10 mouse cellular contexts compared by ENCODE assay signal in genomic region chr6:86003405-86003925, GRCm38 (mm10). TPM values are rescaled to one million over a fixed set of nuclear protein-coding genes. Genes with fewer than 3 reads are reported as not detected.
DNase-seq lines count a peak whose midpoint lies in the region; TF ChIP-seq lines count a peak whose summit lies in the region.
"Had no signal": no experiment of that assay in that cellular context is flagged by ENCODE, and none has a peak within 500 bp of the region (broad histone marks: within the 10 kb centered on the region; RNA-seq: fewer than 3 reads in every experiment).

No protein-coding gene starts in this region.

- DNase-seq in heart, postnatal 36 days: peak; percentile 5 to 14
- no peak for DNase-seq in heart, adult 11 months
- peak; percentile 22 for DNase-seq in embryonic facial prominence, embryonic 10.5 days (ENCODE audit: low spot score)
- peak; percentile 25 for DNase-seq in spleen, adult 12 weeks (ENCODE audit: low spot score)
- DNase-seq in left cerebral cortex, adult 9 months (ENCODE audit: low spot score in 2 of 2): no peak
- no peak for DNase-seq in urinary bladder, postnatal 10 days (ENCODE audit: low spot score)
- no peak for DNase-seq in kidney, adult 11 months

- H3K4me3 ChIP-seq in ES-Bruce4 (ENCODE audit: low read depth, low read length): no peak overlapping the region
- H3K4me3 ChIP-seq in embryonic facial prominence, embryonic 10.5 days: no peak overlapping the region

- no peak for TF ChIP-seq EP300 in ES-Bruce4 (IDR thresholded peaks at IDR 0.05; ENCODE audit: insufficient read depth, low read depth, low read length)

- peaks cover 18% of the 10 kb centered on the region; the same call in 1 of the 2 replicates for H3K9me3 ChIP-seq in ES-Bruce4 (replicated peaks; ENCODE audit: control insufficient read depth, insufficient read depth, low read length, poor library complexity, severe bottlenecking)
- H3K9me3 ChIP-seq in embryonic facial prominence, embryonic 10.5 days: peaks cover 3% of the 10 kb centered on the region; the same call in 1 of the 2 replicates
- H3K9me3 ChIP-seq: limb, embryonic 13.5 days had no signal

- WGBS in embryonic facial prominence, embryonic 10.5 days: 74% methylated on average over 18 of the region's 18 CpGs

- H3K36me3 ChIP-seq in ES-Bruce4 (ENCODE audit: control insufficient read depth, insufficient read depth, low read length, poor library complexity, severe bottlenecking): no peaks in the 10 kb centered on the region
- no peaks in the 10 kb centered on the region for H3K36me3 ChIP-seq in embryonic facial prominence, embryonic 10.5 days (replicated peaks)
- H3K36me3 ChIP-seq: limb, embryonic 13.5 days had no signal

- no peak overlapping the region for H3K9ac ChIP-seq in ES-Bruce4 (ENCODE audit: low read depth, poor library complexity, severe bottlenecking)
- H3K9ac ChIP-seq: limb, embryonic 13.5 days had no signal

- TF ChIP-seq CTCF in ES-Bruce4 (IDR thresholded peaks at IDR 0.05; ENCODE audit: low read depth, low read length): peak; percentile 76

- H3K27me3 ChIP-seq in ES-Bruce4 (ENCODE audit: control insufficient read depth, insufficient read depth, low read length, poor library complexity, severe bottlenecking): no peaks in the 10 kb centered on the region
- no peaks in the 10 kb centered on the region for H3K27me3 ChIP-seq in embryonic facial prominence, embryonic 10.5 days (replicated peaks; ENCODE audit: low read depth, poor library complexity, severe bottlenecking)
- H3K27me3 ChIP-seq: limb, embryonic 13.5 days had no signal

- no peaks in the 10 kb centered on the region for H3K4me1 ChIP-seq in ES-Bruce4 (ENCODE audit: control insufficient read depth, insufficient read depth, low read length)
- H3K4me1 ChIP-seq in embryonic facial prominence, embryonic 10.5 days: peaks cover 7% of the 10 kb centered on the region
- H3K4me1 ChIP-seq: limb, embryonic 13.5 days had no signal

- TF ChIP-seq POLR2A in ES-Bruce4 (IDR thresholded peaks at IDR 0.05; ENCODE audit: insufficient read depth, low read length): no peak

- no peak overlapping the region for H3K27ac ChIP-seq in ES-Bruce4 (ENCODE audit: insufficient read depth, low read length)
- H3K27ac ChIP-seq in embryonic facial prominence, embryonic 10.5 days (replicated peaks): no peak overlapping the region
- H3K27ac ChIP-seq: limb, embryonic 13.5 days had no signal

- intact Hi-C loops in heart, postnatal 36 days (cut with DNase I): no loop called here

RNA-seq across cellular contexts. Expression of gene Figla, which starts 12.5 kb away (rescaled TPM):
- total RNA-seq in heart, postnatal 36 days (2021): not detected
- polyA plus RNA-seq in ES-Bruce4 (2011; ENCODE audit: insufficient read depth, insufficient read length, low read depth, missing spikeins): not detected in 2 replicates
- not detected in 2 replicates for polyA plus RNA-seq in embryonic facial prominence, embryonic 10.5 days (2016; fragmentation: Nextera tagmentation; extraction: Ambion mirVana)
- total RNA-seq: gastrocnemius, postnatal 10 days had no signal
- polyA plus RNA-seq: limb, embryonic 13.5 days had no signal

RNA-seq across cellular contexts. Expression of gene Add2, which starts 25.0 kb away (rescaled TPM):
- total RNA-seq in heart, postnatal 36 days (2021): under 1 TPM; 0.16 to 0.64 TPM
- polyA plus RNA-seq in ES-Bruce4 (2011; ENCODE audit: insufficient read depth, insufficient read length, low read depth, missing spikeins): 0.24 TPM in 1 of 2 replicates, not detected in the other
- 23.4 and 26.6 TPM in 2 replicates for polyA plus RNA-seq in embryonic facial prominence, embryonic 10.5 days (2016; fragmentation: Nextera tagmentation; extraction: Ambion mirVana)

RNA-seq across cellular contexts. Expression of gene Dusp11, which starts 42.0 kb away (rescaled TPM):
- total RNA-seq in heart, postnatal 36 days (2021): 10 to 100 TPM; 41.3 to 44.8 TPM
- polyA plus RNA-seq in ES-Bruce4 (2011; ENCODE audit: insufficient read depth, insufficient read length, low read depth, missing spikeins): 98.4 and 103 TPM in 2 replicates
- polyA plus RNA-seq in embryonic facial prominence, embryonic 10.5 days (2016; fragmentation: Nextera tagmentation; extraction: Ambion mirVana): 38.7 and 39.9 TPM in 2 replicates

Comparison
In these comparisons a context has a peak if more than half of its experiments do, and no peak if none do; other contexts are left out.
1. DNase-seq: peak in heart, postnatal 36 days (2 of 2), embryonic facial prominence, embryonic 10.5 days (single experiment) and spleen, adult 12 weeks (single experiment); none in heart, adult 11 months (single experiment), left cerebral cortex, adult 9 months (0 of 2), urinary bladder, postnatal 10 days (single experiment) and kidney, adult 11 months (single experiment).
2. RNA of gene Add2, which starts 25.0 kb away (polyA plus RNA-seq): 23.4 to 26.6 TPM in embryonic facial prominence, embryonic 10.5 days; 0.24 TPM in ES-Bruce4; every median in the first group is over 10 times any median in the second.